Mouse (Mus musculus) testis, adult 2 months (tissue): ENCODE data around the gene Rnf182.

Source experiments
- CTCF ChIP-seq: fragments of 200-500 bp; IDR thresholded peaks from 2 replicates; pipeline ENCODE4 v1.5.1; 2012; ENCODE audit warnings: low read depth, mild to moderate bottlenecking, inconsistent platforms, low read length, moderate library complexity; ENCODE audit not compliant: control insufficient read depth, insufficient read depth, insufficient replicate concordance
- POLR2A ChIP-seq: fragments of 200-500 bp; IDR thresholded peaks from 2 replicates; pipeline ENCODE4 v1.6.1; 2012; ENCODE audit warnings: low read depth, mild to moderate bottlenecking, inconsistent platforms, low read length, moderate library complexity; ENCODE audit not compliant: control insufficient read depth

DNA sequence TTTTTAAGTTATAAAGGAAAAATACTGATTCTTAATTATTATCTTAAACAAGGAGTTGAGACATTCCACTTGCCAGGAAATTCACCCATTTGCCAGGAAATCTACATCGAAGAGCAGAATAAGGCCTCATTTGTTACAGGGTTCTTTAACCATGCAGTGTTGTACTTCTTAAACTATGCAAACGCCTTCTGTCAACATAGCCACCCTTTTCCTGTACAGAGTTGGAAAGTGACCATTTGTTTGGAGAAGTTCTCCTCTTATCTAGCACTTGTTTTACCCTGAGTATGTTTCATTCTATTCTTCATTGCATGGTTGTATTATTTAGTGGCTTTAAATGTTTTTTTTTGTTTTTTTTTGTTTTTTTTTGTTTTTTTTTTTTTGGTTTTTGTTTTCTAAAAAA, 41.5 kb upstream of the Rnf182 start:
- TF ChIP-seq POLR2A (no peak), CTCF (no peak)
